Mouse (Mus musculus): ENCODE results near the gene Nfib. TPM values are rescaled to one million over a fixed set of nuclear protein-coding genes. Genes with fewer than 3 reads are reported as not detected.

The Nfib gene
- polyA plus RNA-seq, 1 experiment from 2014 or later, result 41.4 TPM

- Histone ChIP-seq H3K4me3 (replicated peaks) (no peak overlapping the region), H3K9ac (no peak overlapping the region), H3K36me3 (no peaks in the 10 kb centered on the region), H3K4me2 (replicated peaks) (no peak overlapping the region), H3K27ac (0 out of 2 replicates have a peak overlapping the region, but pooled peaks have one; percentile 41), H3K9me3 (no peaks in the 10 kb centered on the region), H3K4me1 (replicated peaks) (peaks cover 5% of the 10 kb centered on the region; the same call in 1 of the 2 replicates), H3K27me3 (replicated peaks) (no peaks in the 10 kb centered on the region)
- ATAC-seq, result peak; percentile 88
- WGBS, result 58% methylated on average over 10 of the region's 10 CpGs
Measured at GRCm38 (mm10) chr4:82593681-82594666, 111.6 kb downstream of the Nfib start.

GRCm38 (mm10) chr4:82592086-82593030 is 113.2 kb downstream of the Nfib start:
- Histone ChIP-seq H3K4me2 (replicated peaks) (no peak overlapping the region), H3K27ac (no peak overlapping the region), H3K36me3 (no peaks in the 10 kb centered on the region), H3K9me3 (no peaks in the 10 kb centered on the region), H3K4me1 (replicated peaks) (peaks cover 5% of the 10 kb centered on the region; the same call in 1 of the 2 replicates), H3K9ac (no peak overlapping the region), H3K4me3 (replicated peaks) (no peak overlapping the region), H3K27me3 (replicated peaks) (no peaks in the 10 kb centered on the region)
- 51% methylated on average over 7 of the region's 7 CpGs for WGBS
- ATAC-seq, result no peak

- peaks cover 5% of the 10 kb centered on the region; the same call in 1 of the 2 replicates for H3K4me1 ChIP-seq (replicated peaks)
- H3K4me2 ChIP-seq (replicated peaks), result no peak overlapping the region
- ATAC-seq, result peak; percentile 62
- no peak overlapping the region for H3K9ac ChIP-seq
- H3K27me3 ChIP-seq (replicated peaks), result no peaks in the 10 kb centered on the region
- H3K4me3 ChIP-seq (replicated peaks), result no peak overlapping the region
- 7% methylated on average over 4 of the region's 4 CpGs for WGBS
- no peaks in the 10 kb centered on the region for H3K36me3 ChIP-seq
- no peaks in the 10 kb centered on the region for H3K9me3 ChIP-seq
- H3K27ac ChIP-seq, result no peak overlapping the region
Measured at GRCm38 (mm10) chr4:82589345-82589890, 116.1 kb downstream of the Nfib start.

- Histone ChIP-seq H3K4me3 (replicated peaks) (no peak overlapping the region), H3K4me1 (replicated peaks) (peaks cover 5% of the 10 kb centered on the region; the same call in 1 of the 2 replicates), H3K9ac (no peak overlapping the region), H3K27me3 (replicated peaks) (no peaks in the 10 kb centered on the region), H3K9me3 (no peaks in the 10 kb centered on the region), H3K36me3 (no peaks in the 10 kb centered on the region), H3K4me2 (replicated peaks) (no peak overlapping the region), H3K27ac (no peak overlapping the region)
- ATAC-seq, result no peak
- 69% methylated on average over 5 of the region's 5 CpGs for WGBS
Measured at GRCm38 (mm10) chr4:82588718-82589117, 116.8 kb downstream of the Nfib start.

- H3K27ac ChIP-seq, result no peak overlapping the region
- H3K27me3 ChIP-seq (replicated peaks), result no peaks in the 10 kb centered on the region
- H3K9ac ChIP-seq, result no peak overlapping the region
- ATAC-seq, result no peak
- H3K4me3 ChIP-seq (replicated peaks), result no peak overlapping the region
- H3K4me1 ChIP-seq (replicated peaks), result peaks cover 5% of the 10 kb centered on the region; the same call in 1 of the 2 replicates
- WGBS, result 81% methylated on average over 16 of the region's 16 CpGs
- H3K9me3 ChIP-seq, result no peaks in the 10 kb centered on the region
- H3K4me2 ChIP-seq (replicated peaks), result no peak overlapping the region
- H3K36me3 ChIP-seq, result no peaks in the 10 kb centered on the region
Measured at GRCm38 (mm10) chr4:82587146-82587870, 118.2 kb downstream of the Nfib start.

GRCm38 (mm10) chr4:82586637-82587036 is 118.9 kb downstream of the Nfib start:
- no peak for ATAC-seq
- Histone ChIP-seq H3K27me3 (replicated peaks) (no peaks in the 10 kb centered on the region), H3K9me3 (no peaks in the 10 kb centered on the region), H3K27ac (no peak overlapping the region), H3K9ac (no peak overlapping the region), H3K4me3 (replicated peaks) (no peak overlapping the region), H3K4me2 (replicated peaks) (no peak overlapping the region), H3K4me1 (replicated peaks) (peaks cover 5% of the 10 kb centered on the region; the same call in 1 of the 2 replicates), H3K36me3 (no peaks in the 10 kb centered on the region)
- 93% methylated on average over 5 of the region's 5 CpGs for WGBS

GRCm38 (mm10) chr4:82585536-82585935 is 120.0 kb downstream of the Nfib start:
- no peak overlapping the region for H3K4me2 ChIP-seq (replicated peaks)

GRCm38 (mm10) chr4:82585056-82585455 is 120.5 kb downstream of the Nfib start:
- Histone ChIP-seq H3K9ac (no peak overlapping the region), H3K36me3 (no peaks in the 10 kb centered on the region), H3K4me3 (replicated peaks) (no peak overlapping the region), H3K9me3 (no peaks in the 10 kb centered on the region), H3K27ac (no peak overlapping the region), H3K27me3 (replicated peaks) (no peaks in the 10 kb centered on the region), H3K4me2 (replicated peaks) (no peak overlapping the region), H3K4me1 (replicated peaks) (peaks cover 5% of the 10 kb centered on the region; the same call in 1 of the 2 replicates)
- no peak for ATAC-seq
- 96% methylated on average over 5 of the region's 5 CpGs for WGBS

More at GRCm38 (mm10) chr4:82585536-82585935, 120.0 kb downstream of the Nfib start:
- H3K36me3 ChIP-seq, result no peaks in the 10 kb centered on the region
- no peak overlapping the region for H3K9ac ChIP-seq
- H3K4me1 ChIP-seq (replicated peaks), result peaks cover 5% of the 10 kb centered on the region; the same call in 1 of the 2 replicates
- no peaks in the 10 kb centered on the region for H3K9me3 ChIP-seq
- no peak overlapping the region for H3K4me3 ChIP-seq (replicated peaks)
- WGBS, result 93% methylated on average over 9 of the region's 9 CpGs
- ATAC-seq, result no peak
- no peaks in the 10 kb centered on the region for H3K27me3 ChIP-seq (replicated peaks)
- no peak overlapping the region for H3K27ac ChIP-seq

- H3K36me3 ChIP-seq, result no peaks in the 10 kb centered on the region
- no peak overlapping the region for H3K9ac ChIP-seq
- no peak for ATAC-seq
- peaks cover 3% of the 10 kb centered on the region; the same call in 1 of the 2 replicates for H3K4me1 ChIP-seq (replicated peaks)
- H3K4me2 ChIP-seq (replicated peaks), result no peak overlapping the region
- H3K9me3 ChIP-seq, result no peaks in the 10 kb centered on the region
- WGBS, result 44% methylated on average over 4 of the region's 4 CpGs
- H3K27me3 ChIP-seq (replicated peaks), result no peaks in the 10 kb centered on the region
- H3K4me3 ChIP-seq (replicated peaks), result no peak overlapping the region
- no peak overlapping the region for H3K27ac ChIP-seq
Measured at GRCm38 (mm10) chr4:82584548-82584947, 121.0 kb downstream of the Nfib start.

- Histone ChIP-seq H3K27ac (no peak overlapping the region), H3K27me3 (replicated peaks) (no peaks in the 10 kb centered on the region), H3K9ac (no peak overlapping the region), H3K4me2 (replicated peaks) (no peak overlapping the region), H3K36me3 (no peaks in the 10 kb centered on the region), H3K9me3 (no peaks in the 10 kb centered on the region), H3K4me3 (replicated peaks) (no peak overlapping the region), H3K4me1 (replicated peaks) (no peaks in the 10 kb centered on the region)
- 76% methylated on average over 7 of the region's 7 CpGs for WGBS
- no peak for ATAC-seq
Measured at GRCm38 (mm10) chr4:82573291-82573605, 132.3 kb downstream of the Nfib start.

- ATAC-seq, result no peak
- H3K9me3 ChIP-seq, result no peaks in the 10 kb centered on the region
- no peak overlapping the region for H3K9ac ChIP-seq
- no peak overlapping the region for H3K27ac ChIP-seq
- H3K4me2 ChIP-seq (replicated peaks), result no peak overlapping the region
- 73% methylated on average over 13 of the region's 13 CpGs for WGBS
- no peaks in the 10 kb centered on the region for H3K4me1 ChIP-seq (replicated peaks)
- no peaks in the 10 kb centered on the region for H3K36me3 ChIP-seq
- no peak overlapping the region for H3K4me3 ChIP-seq (replicated peaks)
- no peaks in the 10 kb centered on the region for H3K27me3 ChIP-seq (replicated peaks)
Measured at GRCm38 (mm10) chr4:82572410-82573290, 132.9 kb downstream of the Nfib start.

Data from intestine, embryonic 15.5 days (tissue).